Mouse (Mus musculus) megakaryocyte-erythroid progenitor cell, adult 5-6 weeks (primary cell): ENCODE data around the gene Olfr686. TPM values are rescaled to one million over a fixed set of nuclear protein-coding genes. Genes with fewer than 3 reads are reported as not detected.
A peak's percentile ranks its signal among the peaks of the same experiment; 100 is the strongest.

Experiments
- ATAC-seq: replicated peaks from 2 replicates; pipeline ENCODE4 v1.8.0; 2016; ENCODE audit warnings: mild to moderate bottlenecking, inconsistent platforms; ENCODE audit not compliant: severe bottlenecking, poor library complexity, low FRiP score, low TSS enrichment
- total RNA-seq, 2 experiments: library from RNA; stranded (forward) in 1 of 2; stranded (reverse) in 1 of 2; fragments of 200-1000, 215-1000 nt in 1 of 2; fragments of >200 nt in 1 of 2; fragmentation: Nextera tagmentation in 1 of 2; gene quantifications; 2 replicates each; pipeline ENCODE4 v1.2.3; 2014 to 2017

The Olfr686 gene
- not detected in 2 replicates for total RNA-seq (2014; fragmentation: Nextera tagmentation)
- total RNA-seq (2017) = not detected in 2 replicates

GRCm38 (mm10) chr7:105207385-105207784 is at the start of gene Olfr686:
Gene Olfr686, minus strand, starts transcription at chr7:105207485.
- no peak for ATAC-seq

GRCm38 (mm10) chr7:105256656-105257055 is 49.4 kb upstream of the Olfr686 start:
- peak; percentile 81; the same call in 1 of the 2 replicates for ATAC-seq

- 0 out of 2 replicates have a peak, but pooled peaks have one; percentile 44 for ATAC-seq
These were observed 40.9 kb upstream of the Olfr686 start for GRCm38 (mm10) chr7:105248197-105248596.

GRCm38 (mm10) chr7:105247671-105248070 is 40.4 kb upstream of the Olfr686 start:
- no peak for ATAC-seq

GRCm38 (mm10) chr7:105229386-105229785 is 22.1 kb upstream of the Olfr686 start:
- no peak for ATAC-seq

GRCm38 (mm10) chr7:105228138-105228537 is 20.9 kb upstream of the Olfr686 start:
- ATAC-seq = no peak

GRCm38 (mm10) chr7:105226703-105227102 is 19.4 kb upstream of the Olfr686 start:
- ATAC-seq = no peak; the same call in 1 of the 2 replicates

- no peak; the same call in 1 of the 2 replicates for ATAC-seq
These were observed 18.8 kb upstream of the Olfr686 start for GRCm38 (mm10) chr7:105226072-105226471.

- ATAC-seq = no peak
These were observed 11.0 kb upstream of the Olfr686 start for GRCm38 (mm10) chr7:105218281-105218680.

- no peak for ATAC-seq
These were observed 7.5 kb upstream of the Olfr686 start for GRCm38 (mm10) chr7:105214761-105215160.

- no peak for ATAC-seq
These were observed 21.4 kb downstream of the Olfr686 start, which contains the start of gene Olfr685 for GRCm38 (mm10) chr7:105185912-105186311. Gene Olfr685, minus strand, starts transcription at chr7:105186012.

- ATAC-seq = no peak
These were observed 36.5 kb downstream of the Olfr686 start for GRCm38 (mm10) chr7:105170773-105171172.

GRCm38 (mm10) chr7:105163553-105163952 is 43.7 kb downstream of the Olfr686 start, which contains the start of gene Olfr684:
Gene Olfr684, minus strand, starts transcription at chr7:105163653.
- no peak for ATAC-seq

Other genes starting within 250 kb of the Olfr686 start
- not detected in 2 replicates for gene Olfr670, start 244.9 kb downstream of the Olfr686 start, total RNA-seq (2014; fragmentation: Nextera tagmentation)
- not detected in 2 replicates for gene Olfr670, start 244.9 kb downstream of the Olfr686 start, total RNA-seq (2017)
- gene Olfr671, start 228.4 kb downstream of the Olfr686 start, total RNA-seq (2014; fragmentation: Nextera tagmentation) = not detected in 2 replicates
- not detected in 2 replicates for gene Olfr671, start 228.4 kb downstream of the Olfr686 start, total RNA-seq (2017)
- gene Olfr672, start 205.5 kb downstream of the Olfr686 start, total RNA-seq (2014; fragmentation: Nextera tagmentation) = not detected in 2 replicates
- gene Olfr672, start 205.5 kb downstream of the Olfr686 start, total RNA-seq (2017) = not detected in 2 replicates
- gene Olfr675, start 179.0 kb downstream of the Olfr686 start, total RNA-seq (2014; fragmentation: Nextera tagmentation) = not detected in 2 replicates
- not detected in 2 replicates for gene Olfr675, start 179.0 kb downstream of the Olfr686 start, total RNA-seq (2017)
- gene Olfr676, start 174.8 kb downstream of the Olfr686 start, total RNA-seq (2014; fragmentation: Nextera tagmentation) = not detected in 2 replicates
- gene Olfr676, start 174.8 kb downstream of the Olfr686 start, total RNA-seq (2017) = not detected in 2 replicates
- not detected in 2 replicates for gene Olfr677, start 156.1 kb downstream of the Olfr686 start, total RNA-seq (2014; fragmentation: Nextera tagmentation)
- not detected in 2 replicates for gene Olfr677, start 156.1 kb downstream of the Olfr686 start, total RNA-seq (2017)
- gene Olfr678, start 143.0 kb downstream of the Olfr686 start, total RNA-seq (2014; fragmentation: Nextera tagmentation) = not detected in 2 replicates
- gene Olfr678, start 143.0 kb downstream of the Olfr686 start, total RNA-seq (2017) = not detected in 2 replicates
- gene Olfr679, start 126.3 kb downstream of the Olfr686 start, total RNA-seq (2014; fragmentation: Nextera tagmentation) = not detected in 2 replicates
- not detected in 2 replicates for gene Olfr679, start 126.3 kb downstream of the Olfr686 start, total RNA-seq (2017)
- not detected in 2 replicates for gene Olfr680-ps1, start 114.7 kb downstream of the Olfr686 start, total RNA-seq (2014; fragmentation: Nextera tagmentation)
- gene Olfr680-ps1, start 114.7 kb downstream of the Olfr686 start, total RNA-seq (2017) = not detected in 2 replicates
- not detected in 2 replicates for gene Olfr681, start 90.6 kb downstream of the Olfr686 start, total RNA-seq (2014; fragmentation: Nextera tagmentation)
- gene Olfr681, start 90.6 kb downstream of the Olfr686 start, total RNA-seq (2017) = not detected in 2 replicates
- gene Olfr683, start 60.5 kb downstream of the Olfr686 start, total RNA-seq (2014; fragmentation: Nextera tagmentation) = not detected in 2 replicates
- gene Olfr683, start 60.5 kb downstream of the Olfr686 start, total RNA-seq (2017) = not detected in 2 replicates
- not detected in 2 replicates for gene Olfr684, start 43.8 kb downstream of the Olfr686 start, total RNA-seq (2014; fragmentation: Nextera tagmentation)
- gene Olfr684, start 43.8 kb downstream of the Olfr686 start, total RNA-seq (2017) = not detected in 2 replicates
- not detected in 2 replicates for gene Olfr685, start 21.5 kb downstream of the Olfr686 start, total RNA-seq (2014; fragmentation: Nextera tagmentation)
- not detected in 2 replicates for gene Olfr685, start 21.5 kb downstream of the Olfr686 start, total RNA-seq (2017)
- gene Olfr688, start 80.6 kb upstream of the Olfr686 start, total RNA-seq (2014; fragmentation: Nextera tagmentation) = not detected in 2 replicates
- gene Olfr688, start 80.6 kb upstream of the Olfr686 start, total RNA-seq (2017) = not detected in 2 replicates
- not detected in 2 replicates for gene Olfr689, start 103.7 kb upstream of the Olfr686 start, total RNA-seq (2014; fragmentation: Nextera tagmentation)
- gene Olfr689, start 103.7 kb upstream of the Olfr686 start, total RNA-seq (2017) = not detected in 2 replicates
- gene Olfr690, start 126.6 kb upstream of the Olfr686 start, total RNA-seq (2014; fragmentation: Nextera tagmentation) = not detected in 2 replicates
- gene Olfr690, start 126.6 kb upstream of the Olfr686 start, total RNA-seq (2017) = not detected in 2 replicates
- not detected in 2 replicates for gene Olfr691, start 134.8 kb upstream of the Olfr686 start, total RNA-seq (2014; fragmentation: Nextera tagmentation)
- not detected in 2 replicates for gene Olfr691, start 134.8 kb upstream of the Olfr686 start, total RNA-seq (2017)
- not detected in 2 replicates for gene Olfr692, start 160.7 kb upstream of the Olfr686 start, total RNA-seq (2014; fragmentation: Nextera tagmentation)
- not detected in 2 replicates for gene Olfr692, start 160.7 kb upstream of the Olfr686 start, total RNA-seq (2017)
- gene Gm5901, start 167.6 kb upstream of the Olfr686 start, total RNA-seq (2014; fragmentation: Nextera tagmentation) = not detected in 2 replicates
- not detected in 2 replicates for gene Gm5901, start 167.6 kb upstream of the Olfr686 start, total RNA-seq (2017)
- 24.6 and 31.9 TPM in 2 replicates for gene Fam160a2, start 192.6 kb upstream of the Olfr686 start, total RNA-seq (2014; fragmentation: Nextera tagmentation)
- 9.8 and 15.1 TPM in 2 replicates for gene Fam160a2, start 192.6 kb upstream of the Olfr686 start, total RNA-seq (2017)
- not detected in 2 replicates for gene Cnga4, start 197.1 kb upstream of the Olfr686 start, total RNA-seq (2014; fragmentation: Nextera tagmentation)
- not detected in 2 replicates for gene Cnga4, start 197.1 kb upstream of the Olfr686 start, total RNA-seq (2017)
- not detected in 2 replicates for gene Cckbr, start 218.2 kb upstream of the Olfr686 start, total RNA-seq (2014; fragmentation: Nextera tagmentation)
- not detected in 2 replicates for gene Cckbr, start 218.2 kb upstream of the Olfr686 start, total RNA-seq (2017)